Mouse (Mus musculus) intestine, embryonic 14.5 days (tissue): Measurements from ENCODE around the gene Car6. TPM values are rescaled to one million over a fixed set of nuclear protein-coding genes. Genes with fewer than 3 reads are reported as not detected.

Experiments used
- ATAC-seq: fragments of 200-750 bp; cut with Nextera tagmentation; replicated peaks from 2 replicates; pipeline ENCODE4 v1.8.0; 2017; ENCODE audit warnings: low read depth, moderate number of reproducible peaks, moderate TSS enrichment, moderate library complexity; ENCODE audit not compliant: low FRiP score, low TSS enrichment
- DNase-seq: peaks from one replicate; pipeline ENCODE4 v3.0.0-alpha.2; 2018; ENCODE audit warnings: low spot score
- H3K27ac ChIP-seq: fragments of 300-500 bp; sonication (generic); 2 replicates; pipeline ENCODE4 v1.5.1; 2014; ENCODE audit warnings: low read depth, mild to moderate bottlenecking, control low read depth
- H3K27me3 ChIP-seq: fragments of 300-500 bp; sonication (generic); replicated peaks from 2 replicates; pipeline ENCODE4 v1.6.1; 2014; ENCODE audit warnings: low read length, control low read depth; ENCODE audit not compliant: control insufficient read depth, insufficient read depth
- H3K36me3 ChIP-seq: fragments of 300-500 bp; sonication (generic); 2 replicates; pipeline ENCODE4 v1.6.1; 2014; ENCODE audit warnings: low read length, control low read depth; ENCODE audit not compliant: control insufficient read depth, insufficient read depth
- H3K4me1 ChIP-seq: fragments of 300-500 bp; sonication (generic); replicated peaks from 2 replicates; pipeline ENCODE4 v1.6.1; 2014; ENCODE audit warnings: low read length, control low read depth, mixed read lengths; ENCODE audit not compliant: control insufficient read depth, insufficient read depth
- H3K4me2 ChIP-seq: fragments of 300-500 bp; sonication (generic); 2 replicates; pipeline ENCODE4 v1.6.1; 2014; ENCODE audit warnings: low read length
- H3K4me3 ChIP-seq: fragments of 300-500 bp; sonication (generic); 2 replicates; pipeline ENCODE4 v1.5.1; 2014; ENCODE audit warnings: low read depth, low read length, control low read depth, mixed read lengths
- H3K9ac ChIP-seq: fragments of 300-500 bp; sonication (generic); 2 replicates; pipeline ENCODE4 v1.6.1; 2014; ENCODE audit warnings: mild to moderate bottlenecking, low read length
- H3K9me3 ChIP-seq: fragments of 300-500 bp; sonication (generic); 2 replicates; pipeline ENCODE4 v1.6.1; 2016; ENCODE audit warnings: low read length, control low read depth; ENCODE audit not compliant: control insufficient read depth
- WGBS: fragments of 180-500 bp; shearing (Covaris S2); extraction: QIAGEN DNeasy Blood & Tissue Kit; methylation state at CpG from one replicate; pipeline ENCODE4 v1.1.7; 2014; 5-methylcytosine and 5-hydroxymethylcytosine counted together
- polyA plus RNA-seq: library from polyadenylated mRNA; unstranded; fragments of >200 nt; fragmentation: Nextera tagmentation; extraction: Ambion mirVana; gene quantifications from 2 replicates; pipeline ENCODE4 v1.2.1, GENCODE M21; 2014

Car6 gene
- polyA plus RNA-seq, 1 experiment from 2014 or later = not detected

DNA sequence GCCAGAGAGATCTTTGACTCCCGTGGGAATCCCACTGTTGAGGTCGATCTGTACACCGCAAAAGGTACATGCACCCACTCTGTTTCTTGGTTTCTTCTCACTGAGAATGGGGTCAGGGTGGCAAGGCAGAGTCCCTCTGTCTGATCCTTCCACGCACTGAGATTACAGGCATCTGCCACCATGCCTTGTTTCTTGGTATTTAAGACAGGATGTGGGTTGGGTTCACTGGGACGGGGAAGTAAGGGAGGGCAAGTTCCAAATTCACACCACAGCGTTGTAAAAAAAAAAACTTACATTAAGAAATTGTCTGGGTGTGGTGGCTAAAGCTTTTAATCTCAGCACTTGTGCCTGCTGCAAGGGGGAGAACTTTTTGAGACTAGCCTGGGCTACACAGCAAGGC, 38.4 kb upstream of the Car6 start:
- 23% methylated on average over 6 of the region's 6 CpGs for WGBS
- H3K4me1 ChIP-seq = peaks cover 30% of the 10 kb centered on the region
- H3K9ac ChIP-seq = peak overlapping the region; percentile 88; the same call in 1 of the 2 replicates
- peaks cover 50% of the 10 kb centered on the region for H3K36me3 ChIP-seq
- ATAC-seq = no peak
- DNase-seq = no peak
- peak overlapping the region; percentile 97 for H3K4me3 ChIP-seq
- H3K9me3 ChIP-seq = no peaks in the 10 kb centered on the region
- peak overlapping the region; percentile 77 for H3K4me2 ChIP-seq
- H3K27ac ChIP-seq = 0 out of 2 replicates have a peak overlapping the region, but pooled peaks have one; percentile 30
- no peaks in the 10 kb centered on the region for H3K27me3 ChIP-seq

DNA sequence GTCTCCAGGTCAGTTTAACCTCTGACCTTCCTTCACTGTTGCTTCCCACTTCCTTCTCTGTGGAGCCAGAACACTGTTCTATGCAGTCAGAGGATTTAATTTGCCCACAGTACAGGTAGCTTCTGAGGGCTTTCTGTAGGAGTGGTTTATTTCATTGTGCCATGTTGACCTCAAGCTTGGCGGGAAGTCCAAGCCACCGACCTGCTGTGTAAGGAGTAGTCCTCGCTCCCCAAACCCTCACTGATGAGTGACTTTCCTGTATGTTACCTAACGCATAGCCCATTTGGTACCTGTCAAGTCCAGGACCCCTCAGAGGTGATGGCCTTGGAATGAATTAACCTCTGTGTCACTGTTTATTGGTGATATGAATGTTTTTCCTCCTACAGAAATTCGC, 38.0 kb upstream of the Car6 start:
- peak overlapping the region; percentile 88 for H3K9ac ChIP-seq
- 29% methylated on average over 5 of the region's 5 CpGs for WGBS
- peak overlapping the region; percentile 77 for H3K4me2 ChIP-seq
- H3K27me3 ChIP-seq = no peaks in the 10 kb centered on the region
- peak overlapping the region; percentile 97 for H3K4me3 ChIP-seq
- peaks cover 45% of the 10 kb centered on the region for H3K36me3 ChIP-seq
- H3K9me3 ChIP-seq = no peaks in the 10 kb centered on the region
- no peak for ATAC-seq
- H3K4me1 ChIP-seq = peaks cover 32% of the 10 kb centered on the region
- DNase-seq = no peak
- H3K27ac ChIP-seq = peak overlapping the region; percentile 2; the same call in 1 of the 2 replicates

DNA sequence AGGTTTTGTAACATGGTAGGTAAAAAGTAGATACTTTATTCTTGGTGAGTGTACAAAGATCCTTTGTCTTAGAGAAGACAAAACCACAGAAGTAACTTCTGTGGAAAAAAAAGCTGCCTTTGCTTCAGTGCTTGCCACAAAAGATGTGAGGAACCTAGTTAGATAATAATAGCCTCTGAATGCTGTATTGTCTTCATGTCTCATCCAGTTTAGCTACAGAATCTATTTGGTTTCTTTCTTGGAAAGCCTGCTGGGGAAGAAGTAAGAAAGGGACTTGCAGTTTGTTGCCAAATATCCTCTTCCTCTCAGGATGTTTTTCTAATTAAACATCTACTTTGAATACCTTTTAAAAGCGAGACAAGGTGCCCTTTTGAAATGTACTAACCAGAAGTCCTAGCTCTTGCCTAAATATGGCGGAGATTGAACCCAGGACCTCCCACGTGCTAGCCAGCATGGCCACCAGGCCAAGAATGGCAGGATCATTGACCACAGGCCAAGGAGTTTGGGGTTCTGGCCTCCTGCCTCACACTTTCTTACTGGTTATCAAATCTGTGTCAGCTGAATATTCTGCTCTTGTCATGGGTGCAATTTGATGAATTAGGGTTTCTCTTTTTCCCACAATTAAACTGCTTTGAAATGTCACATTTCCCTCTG, 37.4 kb upstream of the Car6 start:
- peaks cover 40% of the 10 kb centered on the region for H3K36me3 ChIP-seq
- H3K4me2 ChIP-seq = peak overlapping the region; percentile 77
- peak overlapping the region; percentile 97 for H3K4me3 ChIP-seq
- DNase-seq (no peak), ATAC-seq (no peak)
- peak overlapping the region; percentile 88 for H3K9ac ChIP-seq
- no peaks in the 10 kb centered on the region for H3K9me3 ChIP-seq
- peak overlapping the region; percentile 2; the same call in 1 of the 2 replicates for H3K27ac ChIP-seq
- peaks cover 32% of the 10 kb centered on the region for H3K4me1 ChIP-seq
- no peaks in the 10 kb centered on the region for H3K27me3 ChIP-seq
- 7% methylated on average over 3 of the region's 3 CpGs for WGBS

DNA sequence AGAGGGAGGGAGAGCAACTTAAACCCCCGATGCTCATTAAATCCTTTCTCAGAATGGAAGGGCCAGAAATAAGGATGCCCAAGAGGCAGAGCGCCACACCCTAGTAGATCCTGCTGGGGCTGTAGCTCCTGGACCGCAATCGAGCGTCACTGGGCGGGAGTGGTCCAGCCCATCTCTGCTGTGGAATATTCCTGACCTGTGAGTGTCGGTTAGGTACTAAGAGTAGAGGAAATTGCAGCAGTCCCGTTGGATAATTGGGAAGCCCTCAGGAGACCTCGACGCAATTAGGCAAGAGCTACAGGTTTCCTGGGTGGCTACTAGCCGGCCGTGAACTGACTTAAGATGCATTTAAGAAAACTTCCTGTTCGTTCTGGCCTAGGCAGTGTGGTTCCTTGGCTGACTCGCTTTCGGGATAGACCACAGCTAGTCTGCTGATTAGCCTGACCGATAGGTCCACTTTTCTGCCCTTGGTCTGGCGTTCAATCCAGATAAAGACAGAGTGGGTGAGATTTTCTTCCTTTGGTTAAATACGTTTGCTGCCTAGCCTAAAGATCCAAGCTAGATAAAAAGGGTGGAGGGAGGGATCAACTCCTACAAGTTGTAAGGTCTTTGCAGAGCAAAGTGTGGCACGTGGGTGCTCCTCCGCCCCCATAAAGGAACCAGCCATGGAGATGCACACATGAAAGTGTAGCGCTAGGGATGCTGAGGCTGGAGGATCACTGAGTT, 36.7 kb upstream of the Car6 start:
- H3K27ac ChIP-seq = peak overlapping the region; percentile 99
- H3K4me2 ChIP-seq = peak overlapping the region; percentile 77
- peak overlapping the region; percentile 88 for H3K9ac ChIP-seq
- H3K4me3 ChIP-seq = peak overlapping the region; percentile 97
- H3K27me3 ChIP-seq = no peaks in the 10 kb centered on the region
- under 1% methylated on average over 21 of the region's 21 CpGs for WGBS
- ATAC-seq (no peak), DNase-seq (peak; percentile 73)
- peaks cover 32% of the 10 kb centered on the region for H3K4me1 ChIP-seq
- peaks cover 33% of the 10 kb centered on the region for H3K36me3 ChIP-seq
- H3K9me3 ChIP-seq = no peaks in the 10 kb centered on the region

DNA sequence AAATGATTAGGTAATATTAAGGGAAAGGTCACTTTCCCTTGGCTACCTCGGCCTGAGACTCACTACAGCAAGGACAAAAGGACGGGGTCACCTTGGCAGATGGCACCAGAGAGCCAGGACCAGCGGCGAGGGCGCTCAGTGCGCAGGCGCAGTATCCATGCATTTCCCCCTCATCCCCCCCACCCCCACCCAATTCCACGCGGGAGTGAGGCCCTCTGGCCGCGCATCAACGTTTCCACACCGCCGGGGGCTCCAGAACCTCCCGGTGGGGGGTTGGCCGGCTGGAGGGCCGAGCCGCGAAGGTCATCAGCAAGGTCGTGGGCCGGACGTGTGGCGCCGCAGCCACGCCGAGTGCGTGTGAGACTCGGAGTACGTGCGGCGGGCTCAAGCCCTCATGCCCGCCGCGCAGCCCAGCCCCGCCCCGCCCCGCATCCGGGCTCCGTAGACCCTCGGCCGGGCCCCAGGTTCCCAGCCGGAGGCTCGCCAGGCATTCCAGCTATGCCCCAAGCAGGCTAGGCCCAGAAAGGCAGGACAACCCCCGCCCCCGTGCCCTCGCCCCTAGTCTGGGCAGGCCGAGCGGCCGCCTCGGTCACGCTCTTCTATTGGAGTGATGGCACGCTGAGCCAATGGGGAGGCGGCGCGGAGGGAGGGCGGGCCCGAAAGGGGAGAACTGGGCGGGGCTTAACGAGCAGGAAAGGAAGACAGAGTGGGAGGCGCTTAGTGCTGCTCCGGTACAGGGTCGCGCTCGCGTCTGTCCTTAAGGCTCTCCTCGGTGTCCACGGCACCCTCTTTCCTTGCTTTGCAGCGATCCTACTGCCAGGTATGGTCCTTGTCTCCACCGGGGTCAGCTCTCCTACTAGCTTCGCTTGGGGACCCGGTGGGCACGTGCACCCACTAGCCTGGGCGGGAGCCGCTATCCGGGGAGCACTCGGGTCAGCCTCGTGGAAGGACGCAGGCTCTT, 35.7 kb upstream of the Car6 start, which contains the start of gene Eno1:
TSS of gene Eno1 (plus strand) at position 201 of the 961 bp plus-strand sequence.
- DNase-seq (peak; percentile 100), ATAC-seq (peak; percentile 97)
- WGBS = under 1% methylated on average over 76 of the region's 78 CpGs
- Histone ChIP-seq H3K36me3 (peaks cover 23% of the 10 kb centered on the region), H3K4me1 (peaks cover 32% of the 10 kb centered on the region), H3K27me3 (no peaks in the 10 kb centered on the region), H3K9ac (peak within 1 kb of the TSS; percentile 88), H3K27ac (peak within 1 kb of the TSS; percentile 99), H3K4me2 (peak within 1 kb of the TSS; percentile 77), H3K4me3 (peak within 1 kb of the TSS; percentile 97), H3K9me3 (no peaks in the 10 kb centered on the region)

DNA sequence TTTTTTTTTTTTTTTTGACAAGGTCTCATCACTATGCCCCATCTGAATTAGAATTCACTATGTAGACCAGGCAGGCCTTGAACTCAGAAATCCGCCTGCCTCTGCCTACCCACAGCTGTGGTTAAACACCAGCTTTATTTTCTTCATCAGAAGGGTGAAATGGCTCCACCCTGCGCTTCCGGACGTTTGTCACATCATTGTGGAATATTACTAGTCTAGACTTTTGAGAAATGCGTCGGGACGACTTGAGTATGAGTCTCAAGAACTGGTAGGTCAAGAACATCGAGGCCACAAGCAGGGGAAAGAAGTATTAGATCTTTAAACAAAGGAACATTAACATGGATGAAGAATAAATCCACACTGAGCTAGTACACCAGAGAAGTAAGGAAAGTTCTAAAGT, 34.9 kb upstream of the Car6 start:
- 82% methylated on average over 8 of the region's 8 CpGs for WGBS
- peak overlapping the region; percentile 99 for H3K27ac ChIP-seq
- DNase-seq (no peak), ATAC-seq (no peak)
- no peaks in the 10 kb centered on the region for H3K27me3 ChIP-seq
- no peaks in the 10 kb centered on the region for H3K9me3 ChIP-seq
- H3K4me3 ChIP-seq = peak overlapping the region; percentile 97
- H3K4me1 ChIP-seq = peaks cover 26% of the 10 kb centered on the region
- peak overlapping the region; percentile 88 for H3K9ac ChIP-seq
- peaks cover 15% of the 10 kb centered on the region for H3K36me3 ChIP-seq
- H3K4me2 ChIP-seq = peak overlapping the region; percentile 52

DNA sequence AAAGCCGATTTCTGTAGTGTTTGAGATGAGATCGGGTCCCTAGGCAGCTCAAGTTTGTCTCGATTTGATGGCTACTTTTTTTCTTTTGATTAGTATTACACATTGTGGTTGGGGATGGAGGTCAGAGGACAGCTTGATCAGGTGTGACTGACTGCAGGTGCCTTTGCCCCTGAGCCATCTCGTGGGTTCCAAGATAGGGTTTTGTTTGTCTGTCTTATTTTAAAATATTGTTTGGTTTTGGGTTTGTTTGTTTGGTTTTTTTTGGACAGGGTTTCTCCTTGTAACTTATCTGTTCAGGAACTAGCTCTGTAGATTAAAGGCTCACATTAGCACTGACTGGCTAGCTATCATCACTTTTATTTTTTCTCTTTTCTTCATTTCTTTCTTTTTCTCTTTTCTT, 34.5 kb upstream of the Car6 start:
- WGBS = 88% methylated on average over 4 of the region's 4 CpGs
- no peak overlapping the region for H3K27ac ChIP-seq

More for the DNA sequence above, 34.5 kb upstream of the Car6 start:
- H3K36me3 ChIP-seq = peaks cover 11% of the 10 kb centered on the region
- H3K9me3 ChIP-seq = no peaks in the 10 kb centered on the region
- H3K4me1 ChIP-seq = peaks cover 31% of the 10 kb centered on the region
- no peak overlapping the region for H3K9ac ChIP-seq
- no peak for DNase-seq
- ATAC-seq = no peak
- H3K4me3 ChIP-seq = no peak overlapping the region
- no peaks in the 10 kb centered on the region for H3K27me3 ChIP-seq
- H3K4me2 ChIP-seq = no peak overlapping the region
